Mouse (Mus musculus) lung, postnatal 0 days (tissue): Measurements from ENCODE around the gene Crhbp. TPM values are rescaled to one million over a fixed set of nuclear protein-coding genes. Genes with fewer than 3 reads are reported as not detected.

Source experiments
- ATAC-seq: fragments of 200-750 bp; cut with Nextera tagmentation; 2 replicates; pipeline ENCODE4 v1.8.0; 2017; ENCODE audit warnings: moderate library complexity
- DNase-seq: peaks from one replicate; pipeline ENCODE4 v3.0.0-alpha.2; 2016; ENCODE audit warnings: low spot score
- H3K27ac ChIP-seq: fragments of 300-500 bp; sonication (generic); 2 replicates; pipeline ENCODE4 v1.5.1; 2014; ENCODE audit warnings: antibody characterized with exemption, mild to moderate bottlenecking, low read length, mixed read lengths
- H3K27me3 ChIP-seq: fragments of 300-500 bp; sonication (generic); replicated peaks from 2 replicates; pipeline ENCODE4 v1.6.1; 2014; ENCODE audit warnings: low read length, mixed read lengths; ENCODE audit not compliant: insufficient read depth
- H3K36me3 ChIP-seq: fragments of 300-500 bp; sonication (generic); 2 replicates; pipeline ENCODE4 v1.6.1; 2014; ENCODE audit warnings: low read length, mixed read lengths; ENCODE audit not compliant: insufficient read depth
- H3K4me1 ChIP-seq: fragments of 300-500 bp; sonication (generic); 2 replicates; pipeline ENCODE4 v1.6.1; 2014; ENCODE audit warnings: antibody characterized with exemption, low read depth, low read length, mixed read lengths; ENCODE audit not compliant: insufficient read depth
- H3K4me2 ChIP-seq: fragments of 300-500 bp; sonication (generic); replicated peaks from 2 replicates; pipeline ENCODE4 v1.6.1; 2014; ENCODE audit warnings: low read depth, mild to moderate bottlenecking, low read length, moderate library complexity, mixed read lengths
- H3K4me3 ChIP-seq: fragments of 300-500 bp; sonication (generic); 2 replicates; pipeline ENCODE4 v1.5.1; 2014; ENCODE audit warnings: low read depth, low read length
- H3K9ac ChIP-seq: fragments of 300-500 bp; sonication (generic); replicated peaks from 2 replicates; pipeline ENCODE4 v1.6.1; 2014; ENCODE audit warnings: low read depth, mild to moderate bottlenecking
- H3K9me3 ChIP-seq: fragments of 300-500 bp; sonication (generic); 2 replicates; pipeline ENCODE4 v1.6.1; 2016; ENCODE audit warnings: low read length, mixed read lengths
- CTCF ChIP-seq: IDR thresholded peaks from 2 replicates; pipeline ENCODE4 v1.5.1; 2016; ENCODE audit warnings: antibody characterized with exemption, mild to moderate bottlenecking
- EP300 ChIP-seq: IDR thresholded peaks from 2 replicates; pipeline ENCODE4 v1.6.1; 2016; ENCODE audit warnings: antibody characterized with exemption, mild to moderate bottlenecking, control low read depth
- WGBS: fragments of 180-500 bp; shearing (Covaris S2); extraction: QIAGEN DNeasy Blood & Tissue Kit; methylation state at CpG from one replicate; pipeline ENCODE4 v1.1.7; 2014; 5-methylcytosine and 5-hydroxymethylcytosine counted together
- polyA plus RNA-seq: library from polyadenylated mRNA; unstranded; fragments of >200 nt; fragmentation: Nextera tagmentation; extraction: Ambion mirVana; gene quantifications from 2 replicates; pipeline ENCODE4 v1.2.1, GENCODE M21; 2015

Crhbp gene
- polyA plus RNA-seq, 1 experiment from 2014 or later: not detected

DNA sequence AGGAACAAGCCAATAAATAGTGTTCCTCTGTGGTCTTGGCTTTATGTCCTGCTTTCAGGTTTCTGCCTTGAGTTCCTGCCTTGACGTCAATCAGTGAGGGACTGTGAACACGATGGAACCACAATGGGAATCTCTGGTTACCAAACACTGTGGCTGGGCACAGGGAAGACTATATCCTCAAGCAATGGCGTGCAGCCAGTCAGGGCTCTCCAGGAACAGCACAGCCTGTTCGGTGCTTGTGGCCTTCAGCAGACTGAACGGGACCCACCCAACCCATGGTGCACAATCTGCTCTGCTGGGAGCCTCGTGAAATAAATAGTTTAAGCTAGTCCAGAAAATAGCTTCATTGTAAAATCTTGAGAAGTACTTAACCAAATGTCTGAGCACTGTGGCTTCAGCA, 18.3 kb downstream of the Crhbp start:
- H3K36me3 ChIP-seq: no peaks in the 10 kb centered on the region
- H3K27me3 ChIP-seq: no peaks in the 10 kb centered on the region
- no peaks in the 10 kb centered on the region for H3K4me1 ChIP-seq
- H3K9me3 ChIP-seq: no peaks in the 10 kb centered on the region
- DNase-seq: no peak
- no peak overlapping the region for H3K27ac ChIP-seq
- no peak for TF ChIP-seq CTCF
- TF ChIP-seq EP300: no peak
- no peak overlapping the region for H3K9ac ChIP-seq
- H3K4me3 ChIP-seq: no peak overlapping the region
- ATAC-seq: no peak
- no peak overlapping the region for H3K4me2 ChIP-seq
- 76% methylated on average over 6 of the region's 6 CpGs for WGBS

DNA sequence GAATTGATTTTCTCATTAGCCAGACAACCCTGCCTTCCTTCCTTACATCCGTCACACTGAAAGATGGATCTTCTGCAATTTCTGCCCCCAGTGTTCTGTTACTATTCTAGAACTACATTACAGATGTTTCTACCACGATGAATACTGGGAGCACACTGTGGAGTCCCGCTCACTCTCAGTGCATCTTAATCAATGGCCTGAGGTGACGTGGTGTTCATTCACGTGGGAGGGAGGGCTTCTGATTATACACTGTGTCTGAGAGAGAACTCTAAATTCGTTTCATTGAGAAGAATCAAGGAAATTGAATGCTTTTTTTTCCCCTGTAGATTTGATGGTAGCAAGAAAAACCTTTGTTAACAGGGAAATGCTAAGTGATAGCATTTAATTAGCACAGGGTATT, 19.2 kb downstream of the Crhbp start:
- Histone ChIP-seq H3K27ac (no peak overlapping the region), H3K4me3 (no peak overlapping the region), H3K27me3 (no peaks in the 10 kb centered on the region), H3K9me3 (no peaks in the 10 kb centered on the region), H3K9ac (no peak overlapping the region), H3K4me2 (no peak overlapping the region), H3K4me1 (no peaks in the 10 kb centered on the region), H3K36me3 (no peaks in the 10 kb centered on the region)
- TF ChIP-seq CTCF: no peak
- no peak for TF ChIP-seq EP300
- ATAC-seq (no peak), DNase-seq (no peak)
- 64% methylated on average over 6 of the region's 6 CpGs for WGBS

DNA sequence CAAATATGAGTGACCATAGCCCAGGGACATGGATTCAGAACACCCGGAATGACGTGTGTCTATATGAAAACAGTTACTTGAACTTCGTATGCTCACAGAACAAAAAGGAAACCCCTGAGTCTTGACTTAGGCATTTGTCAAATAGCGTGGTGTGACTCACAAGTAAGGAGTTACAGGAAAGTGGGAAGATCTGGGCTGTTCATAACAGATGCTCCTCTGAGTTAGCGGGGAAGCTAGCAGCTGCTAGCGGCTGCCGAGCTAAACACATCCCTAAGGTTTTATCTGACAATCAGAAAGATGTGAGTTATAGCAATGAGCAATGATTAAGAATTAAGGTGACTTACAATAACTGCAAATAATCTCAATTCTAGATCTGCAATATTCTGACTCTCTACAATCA, 19.8 kb downstream of the Crhbp start:
- Histone ChIP-seq H3K9me3 (no peaks in the 10 kb centered on the region), H3K27ac (no peak overlapping the region), H3K9ac (no peak overlapping the region), H3K4me2 (no peak overlapping the region), H3K27me3 (no peaks in the 10 kb centered on the region), H3K36me3 (no peaks in the 10 kb centered on the region), H3K4me3 (no peak overlapping the region), H3K4me1 (no peaks in the 10 kb centered on the region)
- 62% methylated on average over 7 of the region's 7 CpGs for WGBS
- DNase-seq (peak; percentile 27), ATAC-seq (peak; percentile 25; the same call in 1 of the 2 replicates)
- TF ChIP-seq CTCF (no peak), EP300 (no peak)

DNA sequence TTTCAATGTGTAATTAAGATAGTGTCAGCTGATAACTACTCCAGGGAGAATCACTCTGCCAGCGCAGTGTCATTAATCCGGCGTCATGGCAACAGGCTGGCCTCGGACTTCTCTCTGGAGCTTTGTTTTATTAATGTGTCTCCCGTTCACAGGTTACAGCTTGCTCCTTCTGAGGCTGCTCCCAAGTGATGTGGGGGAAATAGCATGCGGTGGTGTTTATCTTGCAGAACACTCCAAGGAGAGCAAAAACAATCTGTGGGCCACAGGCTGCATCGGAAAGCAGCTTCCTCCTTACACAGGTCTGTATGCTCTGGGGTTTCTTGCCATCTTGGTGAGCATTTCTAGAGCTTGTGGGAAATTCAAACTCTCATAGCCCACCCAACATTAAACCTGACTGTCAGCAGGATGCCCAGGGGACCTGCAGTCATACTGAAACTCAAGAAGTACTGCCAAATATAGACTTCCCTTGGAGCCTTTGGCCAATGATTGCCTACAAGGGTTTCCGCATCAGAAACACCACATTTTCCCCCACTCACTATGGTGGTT, 25.4 kb downstream of the Crhbp start:
- ATAC-seq (no peak), DNase-seq (no peak)
- H3K4me3 ChIP-seq: no peak overlapping the region
- no peaks in the 10 kb centered on the region for H3K36me3 ChIP-seq
- H3K4me1 ChIP-seq: no peaks in the 10 kb centered on the region
- no peak overlapping the region for H3K27ac ChIP-seq
- 16% methylated on average over 8 of the region's 8 CpGs for WGBS
- no peak overlapping the region for H3K9ac ChIP-seq
- no peak overlapping the region for H3K4me2 ChIP-seq
- no peak for TF ChIP-seq CTCF
- no peak for TF ChIP-seq EP300
- H3K9me3 ChIP-seq: no peaks in the 10 kb centered on the region
- H3K27me3 ChIP-seq: no peaks in the 10 kb centered on the region

DNA sequence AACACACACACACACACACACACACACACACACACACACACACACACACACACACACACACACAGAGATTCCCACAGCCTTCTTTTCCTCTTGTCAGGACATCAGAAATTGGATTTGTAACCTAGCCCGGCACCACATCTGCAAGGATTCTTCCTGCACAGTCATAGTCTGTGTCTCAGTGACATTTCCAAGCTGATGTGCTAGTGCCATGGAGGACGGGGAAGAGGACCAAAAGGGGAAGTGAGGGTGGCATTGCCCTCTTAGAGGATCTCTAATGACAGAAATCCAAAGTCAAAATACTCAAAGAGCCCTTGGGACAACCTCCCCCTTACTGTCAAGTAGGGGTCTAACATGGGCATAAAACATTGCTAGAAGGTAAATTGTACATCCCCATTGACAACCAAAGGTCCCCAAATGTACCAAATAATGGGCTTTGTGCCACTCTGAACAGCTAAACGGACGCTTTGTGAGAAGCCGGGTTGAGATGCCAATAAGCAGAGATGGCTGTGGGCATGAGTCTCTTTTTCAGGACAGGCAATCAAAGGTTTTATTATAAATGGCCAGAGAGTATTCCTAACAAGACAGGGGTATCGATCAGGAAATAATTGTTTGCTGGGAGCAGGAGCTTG, 26.0 kb downstream of the Crhbp start:
- H3K27me3 ChIP-seq: no peaks in the 10 kb centered on the region
- H3K9me3 ChIP-seq: no peaks in the 10 kb centered on the region
- H3K9ac ChIP-seq: no peak overlapping the region
- TF ChIP-seq EP300 (no peak), CTCF (no peak)
- no peak overlapping the region for H3K4me2 ChIP-seq
- no peaks in the 10 kb centered on the region for H3K4me1 ChIP-seq
- H3K27ac ChIP-seq: no peak overlapping the region
- H3K4me3 ChIP-seq: no peak overlapping the region
- no peak for DNase-seq
- no peak for ATAC-seq
- no peaks in the 10 kb centered on the region for H3K36me3 ChIP-seq
- WGBS: 43% methylated on average over 6 of the region's 6 CpGs

DNA sequence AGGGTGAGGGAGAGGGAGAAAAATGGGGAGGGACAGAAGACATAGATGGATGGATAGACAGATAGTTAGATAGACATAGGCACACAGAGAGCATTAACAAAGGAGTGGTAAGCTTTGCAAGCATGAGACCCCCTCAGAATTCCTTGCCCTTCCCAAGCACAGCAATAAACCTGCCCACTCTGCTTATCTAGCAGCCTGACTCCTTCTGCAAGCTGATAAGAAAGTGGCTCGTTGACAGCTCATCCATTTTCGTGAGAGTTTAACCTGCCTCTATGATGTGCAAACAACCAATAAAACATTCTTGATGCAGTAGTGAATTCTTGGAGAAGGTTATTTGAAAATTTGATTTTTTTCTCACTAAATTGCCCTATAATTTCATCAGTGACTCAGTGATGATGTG, 32.5 kb downstream of the Crhbp start:
- H3K9ac ChIP-seq: no peak overlapping the region
- H3K9me3 ChIP-seq: no peaks in the 10 kb centered on the region
- H3K27ac ChIP-seq: no peak overlapping the region
- no peak overlapping the region for H3K4me2 ChIP-seq
- ATAC-seq (no peak), DNase-seq (no peak)
- 10% methylated on average over 2 of the region's 2 CpGs for WGBS
- TF ChIP-seq EP300 (no peak), CTCF (no peak)
- no peaks in the 10 kb centered on the region for H3K36me3 ChIP-seq
- H3K4me3 ChIP-seq: no peak overlapping the region
- no peaks in the 10 kb centered on the region for H3K4me1 ChIP-seq
- H3K27me3 ChIP-seq: no peaks in the 10 kb centered on the region
